Mouse (Mus musculus) cerebellum, adult 9-10 months (tissue): ENCODE measurements around the gene Tnfrsf23.
"Not testable (repeated sequence)": the region's sequence is repeated elsewhere in the genome, so short reads cannot be mapped to it uniquely, and the experiment has no call there.

Source experiments
- DNase-seq: peaks from one replicate; pipeline ENCODE4 v3.0.0; 2022

The Tnfrsf23 gene

DNA sequence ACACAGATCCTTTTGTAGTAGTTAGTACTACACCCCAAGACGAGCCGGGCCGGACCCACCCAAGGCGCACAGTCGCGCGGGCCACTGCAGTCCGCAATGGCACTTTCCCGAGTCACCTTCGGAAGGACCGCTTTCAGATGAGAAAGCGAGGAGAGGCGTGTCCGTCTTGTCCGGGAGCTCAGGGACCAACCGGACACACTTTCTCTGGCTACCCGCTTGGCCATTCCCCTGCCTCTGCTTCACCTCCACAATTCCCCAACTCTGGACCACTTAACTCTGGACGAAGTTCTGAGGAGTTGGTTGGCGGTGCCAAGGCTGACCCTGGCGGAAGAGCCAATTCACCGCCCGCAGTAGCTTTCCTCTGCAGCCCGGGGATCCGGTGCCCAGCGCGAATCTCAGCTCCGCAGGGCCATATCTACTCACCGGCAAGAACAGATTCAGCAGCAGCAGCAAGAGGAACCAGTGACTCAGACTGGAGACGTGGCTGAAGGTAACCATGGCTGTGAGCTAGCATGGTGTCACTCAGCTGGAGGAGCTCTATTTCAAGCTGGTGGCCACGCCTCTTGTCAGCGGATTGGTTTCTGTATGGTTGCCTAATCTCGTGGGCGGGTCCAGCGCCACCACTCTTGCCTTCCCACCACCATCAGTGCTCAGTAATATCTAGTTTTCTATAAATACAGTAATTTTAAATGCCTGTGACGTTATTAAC is at the start of gene Tnfrsf23:
Tnfrsf23 (minus strand) TSS at position 514 of the 709 bp plus-strand sequence.
- no peak for DNase-seq

DNA sequence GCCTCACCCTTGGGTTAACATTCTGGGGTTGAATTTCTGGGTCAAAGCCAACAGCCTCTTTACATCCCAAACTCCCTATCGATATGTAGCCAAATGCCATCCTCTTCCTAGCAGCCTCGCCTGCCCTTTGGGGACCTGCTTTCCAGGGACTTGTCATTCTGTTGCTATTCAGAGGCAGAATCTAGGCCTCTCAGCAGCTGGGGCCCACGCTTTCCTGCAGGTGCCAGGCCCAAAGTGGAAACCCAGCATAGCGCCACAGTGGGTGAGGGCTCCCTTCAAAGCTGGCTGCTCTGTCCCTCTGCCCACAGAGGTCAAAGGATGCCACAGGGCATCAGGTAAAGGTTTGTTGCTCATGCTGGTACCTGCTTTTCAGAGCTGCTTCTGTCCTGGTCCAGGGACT is 48.1 kb upstream of the Tnfrsf23 start:
- DNase-seq: no peak

DNA sequence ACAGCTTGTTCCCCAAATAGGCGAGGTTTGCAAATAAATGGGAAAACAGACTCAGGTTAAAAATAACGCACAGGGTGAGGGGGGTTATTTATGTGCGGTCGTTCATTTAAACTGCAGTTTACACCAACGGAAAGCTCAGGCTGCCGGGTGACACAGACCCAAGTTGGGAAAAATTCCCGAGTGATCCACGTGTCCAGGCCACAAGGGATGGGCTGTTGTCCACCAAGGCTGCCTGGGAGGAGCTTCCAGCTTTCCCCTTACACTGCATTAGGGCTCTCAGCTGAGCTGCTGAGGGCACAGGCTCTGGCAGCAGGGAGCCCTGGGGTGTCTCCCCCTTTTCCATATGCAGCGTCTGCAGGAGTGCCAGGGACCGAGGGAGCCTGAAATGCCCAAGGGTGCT is 44.2 kb upstream of the Tnfrsf23 start:
- DNase-seq: no peak

DNA sequence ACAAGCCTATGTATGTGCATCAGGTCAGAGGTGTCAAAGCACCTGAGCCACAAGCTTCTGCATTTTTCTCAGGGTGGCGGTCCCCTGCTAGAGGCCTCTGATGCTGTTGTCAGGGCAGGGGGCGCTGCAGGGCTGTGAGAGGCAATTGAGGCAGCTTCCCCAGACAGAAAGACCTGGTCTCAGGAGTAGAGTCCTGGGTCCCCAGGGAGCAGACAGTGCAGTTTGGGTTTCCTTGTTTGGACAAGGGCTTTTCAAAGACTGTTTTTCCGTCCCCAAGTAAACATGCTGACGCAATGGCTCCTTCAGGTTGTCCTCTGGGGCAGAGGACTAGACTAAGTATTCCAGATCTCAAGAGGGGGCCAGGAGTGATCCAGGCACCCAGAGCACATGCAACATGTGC is 40.7 kb upstream of the Tnfrsf23 start:
- no peak for DNase-seq

DNA sequence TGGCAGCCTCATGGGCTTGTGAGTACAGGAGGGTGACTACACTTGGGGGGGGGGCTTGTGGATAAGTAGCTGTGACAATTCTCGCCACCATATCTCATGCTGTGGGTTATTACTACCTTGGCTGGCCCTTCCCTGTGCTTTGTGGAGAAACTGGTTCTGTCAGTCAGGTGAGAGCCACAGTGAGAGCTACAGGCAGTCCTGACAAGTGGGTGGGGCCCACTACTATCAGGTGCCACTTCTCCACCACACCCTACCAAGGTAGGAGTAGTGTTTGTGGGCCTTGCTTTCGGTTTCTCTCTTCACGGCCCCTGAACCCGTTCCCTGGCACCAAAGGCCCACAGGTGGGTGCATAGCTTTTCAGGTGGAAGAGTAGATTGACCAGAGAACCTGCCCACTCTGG is 38.2 kb upstream of the Tnfrsf23 start:
- no peak for DNase-seq

DNA sequence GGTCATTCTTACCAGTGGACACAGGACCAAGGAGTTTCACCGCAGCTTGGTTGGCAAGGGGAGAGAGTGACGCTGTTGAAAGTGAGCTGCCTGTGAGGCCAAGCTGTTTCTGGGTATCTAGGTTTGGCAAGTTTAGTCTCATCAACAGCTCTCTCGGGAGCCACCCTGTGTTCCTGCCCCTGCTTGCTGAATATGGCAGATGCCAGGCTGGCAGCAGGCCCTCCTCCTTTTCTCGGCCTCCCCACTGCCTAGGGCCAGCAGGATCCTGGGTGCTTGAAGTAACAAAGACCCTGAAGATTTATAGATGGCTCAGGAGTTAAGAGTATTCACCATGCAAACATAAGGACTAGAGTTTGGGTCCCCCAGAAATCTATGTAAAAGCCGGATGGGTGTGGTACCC is 37.0 kb upstream of the Tnfrsf23 start:
- DNase-seq: no peak

DNA sequence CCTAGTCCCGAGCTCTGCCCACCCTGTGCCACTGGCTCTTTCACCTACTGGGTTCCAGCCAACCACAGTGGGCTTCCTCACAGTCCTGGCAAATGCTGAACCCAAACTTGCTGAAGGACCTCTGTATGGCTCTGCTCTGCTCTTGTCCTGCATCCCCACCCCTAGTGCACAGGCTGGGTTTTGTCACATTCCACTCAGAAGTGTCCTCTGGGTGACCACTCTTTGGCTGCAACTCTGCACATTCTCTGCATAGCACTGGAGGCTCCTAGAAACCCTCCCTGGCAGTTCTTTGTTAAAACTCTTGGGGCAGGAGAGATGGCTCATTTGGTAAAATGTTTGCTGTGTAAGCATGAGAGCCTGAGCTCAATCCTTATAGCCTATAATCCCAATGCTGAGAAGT is 32.1 kb upstream of the Tnfrsf23 start:
- no peak for DNase-seq

DNA sequence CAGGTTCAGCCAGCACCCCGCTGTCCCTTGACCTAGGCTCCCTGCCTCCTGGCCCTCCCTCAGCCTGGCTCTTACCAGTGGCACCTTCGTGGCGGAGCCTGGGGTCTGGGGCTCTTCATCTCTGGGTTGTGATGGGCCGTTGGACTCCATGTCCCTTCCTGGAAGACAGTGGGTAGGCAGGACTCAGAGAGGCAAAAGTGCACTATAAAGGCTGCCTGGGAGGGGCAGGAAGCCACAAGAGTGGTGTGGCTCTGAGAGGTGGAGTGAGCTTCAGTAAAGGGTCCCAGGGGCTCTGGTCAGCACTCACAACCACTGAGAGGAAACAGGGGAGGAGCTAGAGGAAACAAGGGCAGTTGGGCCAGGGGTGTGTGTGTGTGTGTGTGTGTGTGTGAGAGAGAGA is 27.7 kb upstream of the Tnfrsf23 start:
- no peak for DNase-seq

DNA sequence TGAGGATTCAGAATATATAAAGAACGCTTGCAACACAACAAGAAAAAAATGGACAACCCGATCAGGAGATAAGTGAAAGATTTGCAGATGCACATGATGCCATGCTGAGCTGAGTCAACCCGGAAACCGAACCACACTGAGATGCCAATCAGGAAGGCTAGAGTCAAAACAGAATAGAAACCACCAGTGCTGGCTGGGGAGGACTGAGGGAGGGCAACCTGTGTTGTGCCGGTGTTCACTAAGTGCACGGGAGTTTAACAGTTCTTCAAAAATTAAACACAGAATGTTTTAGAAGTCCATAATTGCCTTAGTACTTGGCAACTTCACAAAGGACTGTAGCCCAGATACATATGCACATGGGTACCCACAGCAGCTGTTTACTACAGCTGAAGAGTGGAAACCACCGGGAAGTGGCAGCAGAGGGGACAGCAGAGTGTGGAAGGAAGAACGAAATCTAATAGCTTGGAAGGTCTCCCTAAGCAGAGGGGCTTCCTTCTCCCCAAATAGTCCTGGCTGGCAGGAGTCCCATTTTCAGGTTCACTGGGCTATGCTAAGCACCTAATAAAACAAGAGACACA is 27.2 kb upstream of the Tnfrsf23 start:
- no peak for DNase-seq

DNA sequence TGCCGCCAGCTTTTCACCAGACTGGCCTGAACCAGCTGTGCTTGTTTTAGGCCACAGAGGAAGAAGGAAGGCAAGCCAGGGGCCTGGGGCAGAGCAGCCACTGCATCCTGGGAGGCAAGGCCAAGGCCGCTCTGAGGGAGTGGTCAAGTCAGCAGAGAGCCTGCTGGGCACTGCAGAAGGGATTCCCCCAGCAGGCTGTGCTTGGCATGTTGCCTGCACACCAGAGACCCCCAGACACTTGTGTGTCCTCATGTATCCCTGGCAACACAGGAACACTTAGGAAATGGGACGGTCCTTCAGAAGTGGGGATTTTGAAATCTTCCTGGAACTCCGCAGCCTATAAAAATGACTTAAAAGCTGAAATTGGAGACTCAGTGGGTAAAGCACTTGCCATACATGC is 26.4 kb upstream of the Tnfrsf23 start:
- no peak for DNase-seq

DNA sequence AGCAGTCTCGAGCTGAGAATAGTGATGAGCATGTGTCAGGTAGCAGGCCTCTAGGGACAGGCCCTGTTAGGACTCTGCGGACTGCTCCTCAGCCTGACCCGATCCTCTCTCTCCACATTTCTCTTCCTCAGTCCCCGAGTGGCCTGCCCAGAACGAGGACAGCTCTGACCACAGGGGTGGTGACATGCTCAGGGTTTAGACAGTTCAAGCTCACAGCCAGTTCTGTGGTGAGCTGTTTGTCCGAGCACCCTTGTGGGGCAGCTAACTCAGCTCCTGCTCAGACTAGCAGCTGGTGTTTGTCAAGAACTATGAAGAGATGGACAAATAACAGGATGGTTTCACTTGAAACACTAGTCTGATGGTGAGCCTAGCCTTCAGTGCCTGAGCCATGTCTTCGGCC is 25.7 kb upstream of the Tnfrsf23 start:
- no peak for DNase-seq

DNA sequence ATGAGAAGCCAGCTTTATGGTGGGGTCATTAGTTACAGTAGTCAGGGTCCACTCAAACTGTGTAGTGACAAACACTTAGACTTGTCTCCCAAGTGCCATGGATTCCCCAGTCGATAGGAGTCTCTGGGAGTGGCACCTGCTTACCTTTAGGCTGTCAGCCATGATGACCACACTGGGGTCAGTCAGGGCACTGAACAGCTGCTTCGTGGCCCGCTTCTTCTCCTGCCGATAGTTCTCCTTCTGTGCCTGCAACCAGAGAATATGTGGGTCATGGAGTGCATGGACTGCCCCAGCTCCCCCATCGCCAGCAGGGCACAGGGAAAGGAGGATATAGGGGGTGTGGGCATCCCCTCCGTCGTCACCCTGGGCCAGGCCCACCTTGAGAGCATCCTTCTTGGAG is 23.7 kb upstream of the Tnfrsf23 start:
- no peak for DNase-seq

DNA sequence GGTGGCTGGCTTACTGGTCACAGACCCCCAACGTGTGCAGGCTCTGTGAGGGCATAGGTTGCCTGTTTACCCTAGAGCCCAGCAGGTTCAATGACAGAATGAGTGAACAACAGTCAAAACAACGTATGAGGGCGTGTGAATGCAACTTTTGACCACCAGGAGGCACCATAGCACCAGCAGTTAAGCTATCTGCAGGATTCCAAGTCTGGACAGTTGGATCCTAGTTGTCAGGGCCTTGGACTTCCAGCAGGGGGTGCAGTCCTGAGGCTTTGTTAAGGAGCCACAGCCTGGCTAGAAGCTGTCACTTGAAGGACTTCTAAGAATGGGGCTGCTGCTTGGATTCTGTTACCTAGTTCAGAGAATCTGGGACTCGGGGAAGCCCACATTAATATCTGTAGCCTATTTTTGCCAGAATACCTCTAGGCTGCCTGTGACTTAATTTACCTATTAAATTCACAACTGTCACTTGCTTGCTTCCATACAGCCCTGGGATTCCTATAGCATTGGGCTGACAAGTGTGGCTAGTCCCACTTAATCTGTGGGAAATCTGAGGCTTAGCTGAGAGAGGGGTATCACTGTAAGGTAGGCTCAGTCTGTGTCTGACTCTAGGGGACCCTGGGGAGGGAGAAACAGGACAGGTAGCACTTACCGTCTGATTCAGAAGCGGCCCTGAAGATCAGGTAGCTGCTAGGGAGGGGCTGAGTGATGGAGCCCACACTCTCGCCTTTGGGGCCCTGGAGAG is 21.2 kb upstream of the Tnfrsf23 start:
- peak; percentile 95 for DNase-seq

DNA sequence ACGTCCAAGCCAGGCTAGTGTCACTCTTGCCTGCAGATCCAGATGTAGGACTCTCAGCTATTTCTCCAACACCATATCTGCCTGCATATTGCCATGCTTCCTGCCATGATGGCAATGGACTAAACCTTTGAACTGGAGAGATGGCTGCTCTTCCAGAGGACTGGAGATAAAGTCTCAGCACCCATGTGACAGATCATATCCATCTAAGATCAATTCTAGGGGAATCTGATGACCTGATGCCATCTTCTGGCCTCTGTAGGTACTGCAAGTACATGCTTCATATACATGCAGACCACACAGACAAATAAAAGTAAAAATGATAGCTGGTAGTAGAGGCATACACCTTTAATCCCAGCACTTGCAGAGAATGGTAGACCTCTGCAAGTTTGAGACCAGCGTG is 10.5 kb upstream of the Tnfrsf23 start:
- DNase-seq: no peak

DNA sequence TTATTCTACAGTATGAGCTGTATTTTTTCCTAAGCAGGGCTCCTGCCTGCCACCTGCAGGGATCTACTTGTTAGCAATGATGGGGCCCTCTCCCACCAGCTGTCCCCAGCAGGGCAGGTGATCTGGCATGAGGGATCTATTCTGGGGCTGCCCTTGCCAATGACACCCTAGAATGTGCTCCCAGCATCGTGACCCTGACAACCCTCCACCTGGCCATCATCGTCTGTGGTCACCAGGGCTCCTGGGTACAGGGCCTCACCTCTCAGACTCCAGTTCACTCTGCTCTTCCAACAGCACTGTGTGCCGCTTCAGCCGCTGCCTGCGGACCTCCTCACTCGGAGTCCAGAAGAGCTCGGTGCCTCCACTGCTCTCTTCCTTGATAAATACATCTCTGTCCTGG is 8.9 kb upstream of the Tnfrsf23 start:
- DNase-seq: no peak

DNA sequence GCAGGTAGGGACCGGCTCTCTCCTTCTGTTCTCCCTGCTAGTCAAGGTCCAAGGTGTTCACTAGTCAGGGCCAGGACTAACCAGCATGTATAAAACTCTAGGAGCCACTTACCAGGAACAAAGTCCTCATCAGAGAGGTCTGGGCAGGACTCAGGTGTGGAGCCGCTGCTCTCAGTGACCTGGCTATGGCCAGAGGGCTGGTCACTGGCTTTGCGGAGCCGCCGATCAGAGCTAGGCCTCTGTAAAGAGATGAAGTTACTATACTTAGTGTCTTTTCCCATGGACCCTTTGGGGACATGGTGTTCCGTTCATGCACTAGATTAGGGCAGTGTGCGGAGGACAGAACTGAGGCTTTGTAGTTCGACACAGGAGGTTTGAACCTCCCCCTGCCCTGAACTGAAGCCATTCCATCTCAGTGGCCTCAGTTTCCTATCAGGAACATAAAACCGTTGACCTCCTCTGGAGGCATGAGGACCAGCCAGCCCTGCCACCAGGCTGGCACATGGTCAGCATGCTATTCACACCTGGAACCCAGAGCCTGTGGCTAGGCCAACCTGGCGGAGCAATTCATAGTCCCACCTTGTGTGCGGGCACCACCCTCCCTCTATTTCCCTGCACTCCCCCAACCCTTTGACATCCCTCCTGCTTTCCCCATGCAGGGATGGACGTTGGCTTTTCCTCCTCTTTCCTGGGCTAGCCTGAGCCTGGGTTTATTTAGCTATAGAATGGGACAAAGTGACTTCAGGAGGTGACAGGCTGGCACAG is 7.3 kb upstream of the Tnfrsf23 start:
- DNase-seq: no peak

DNA sequence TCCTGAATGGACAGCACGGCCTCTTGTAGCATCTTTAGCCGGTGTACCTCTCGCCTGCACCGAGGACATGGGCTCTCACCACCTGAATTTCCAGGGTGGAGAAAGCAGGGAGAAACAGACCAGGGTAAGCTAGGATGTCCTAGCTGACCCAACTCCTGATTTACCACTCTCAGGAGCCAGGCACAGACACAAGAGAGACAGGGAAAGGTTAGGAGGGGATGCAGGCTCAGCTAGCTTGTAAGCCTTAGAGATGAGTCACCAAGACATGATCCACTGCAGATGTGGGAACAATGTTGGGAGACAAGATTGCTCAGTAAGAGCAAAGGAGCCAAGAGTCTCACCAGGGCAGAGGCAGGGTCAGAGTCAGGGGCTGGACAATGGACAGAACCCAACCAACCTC is 6.2 kb upstream of the Tnfrsf23 start:
- no peak for DNase-seq

DNA sequence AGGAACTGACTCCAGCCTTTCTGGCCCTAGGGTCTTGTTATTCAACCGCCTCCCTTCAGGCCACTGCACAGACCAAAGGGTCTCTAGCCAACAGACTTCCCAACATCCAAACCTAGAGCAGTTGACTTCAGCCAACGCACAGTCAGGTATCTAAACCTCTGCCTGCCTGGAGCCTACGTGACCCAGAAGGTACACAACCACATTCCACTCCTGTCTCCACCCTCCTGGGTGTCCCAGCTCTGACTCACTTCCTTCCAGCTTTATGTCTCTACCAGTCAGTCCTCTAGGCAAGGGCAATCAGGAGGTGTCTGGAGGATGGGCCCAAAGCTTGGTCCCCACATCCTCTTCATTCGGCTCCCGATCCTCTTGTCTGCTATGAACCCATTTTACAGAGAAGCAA is 5.5 kb upstream of the Tnfrsf23 start:
- DNase-seq: no peak

DNA sequence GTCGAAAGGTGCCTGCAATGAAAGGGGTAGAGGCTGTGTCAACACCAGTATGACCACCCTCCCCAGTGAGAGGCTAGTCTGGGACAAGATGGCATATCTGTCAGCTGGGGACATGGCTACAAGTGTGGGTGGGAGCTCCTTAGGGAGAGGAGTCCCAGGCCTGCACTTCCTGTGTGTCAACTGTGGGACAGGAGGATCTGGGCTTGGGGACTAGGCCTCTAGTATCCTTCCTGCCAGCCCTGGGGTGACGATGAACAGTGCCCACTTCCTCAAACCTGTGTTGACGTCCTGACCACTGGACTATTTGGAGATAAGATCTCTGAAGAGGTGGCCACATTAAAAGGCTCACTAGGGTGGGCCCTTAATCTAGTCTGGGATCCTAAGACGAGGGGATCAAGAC is 4.3 kb upstream of the Tnfrsf23 start:
- no peak for DNase-seq

DNA sequence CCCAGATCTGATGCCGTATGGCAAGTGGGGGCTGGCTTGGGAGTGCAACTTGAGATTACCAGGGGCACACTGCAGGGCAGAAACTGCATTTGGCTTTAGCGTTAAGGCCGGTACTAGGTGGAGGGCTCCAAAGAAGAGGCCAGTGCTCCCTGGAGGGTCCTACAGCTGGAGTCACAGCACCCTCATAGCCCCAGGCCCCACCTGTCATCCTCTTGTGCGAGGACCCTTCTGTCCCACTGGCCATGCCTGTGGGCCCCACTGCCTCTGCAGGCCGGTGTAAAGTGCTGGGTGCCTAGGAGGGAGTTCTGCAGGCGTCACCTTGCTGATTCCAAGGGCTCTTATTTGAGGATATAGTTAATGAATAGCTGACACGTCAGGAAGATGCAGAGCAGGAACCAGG is 3.8 kb upstream of the Tnfrsf23 start:
- DNase-seq: no peak

DNA sequence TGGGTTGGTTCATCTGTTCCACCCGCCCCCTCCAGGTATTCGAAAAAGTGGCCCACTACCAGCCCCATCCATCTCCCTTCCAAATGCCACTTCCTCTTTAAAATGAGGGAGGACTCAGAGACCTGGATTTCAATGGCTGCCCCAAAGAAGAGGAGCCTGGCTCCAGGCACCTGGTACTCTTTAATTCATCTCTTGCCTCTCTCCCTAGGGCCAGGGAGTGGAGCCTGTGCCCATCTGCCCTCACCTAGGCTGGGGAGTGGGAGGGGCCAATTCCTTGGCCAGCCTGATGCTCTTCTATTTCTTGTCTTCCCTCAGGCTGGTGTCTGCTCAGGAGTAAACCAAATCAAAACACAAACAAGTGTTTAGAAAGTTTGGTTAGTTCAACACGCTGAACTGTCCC is 1.0 kb upstream of the Tnfrsf23 start:
- DNase-seq: not testable (repeated sequence)

DNA sequence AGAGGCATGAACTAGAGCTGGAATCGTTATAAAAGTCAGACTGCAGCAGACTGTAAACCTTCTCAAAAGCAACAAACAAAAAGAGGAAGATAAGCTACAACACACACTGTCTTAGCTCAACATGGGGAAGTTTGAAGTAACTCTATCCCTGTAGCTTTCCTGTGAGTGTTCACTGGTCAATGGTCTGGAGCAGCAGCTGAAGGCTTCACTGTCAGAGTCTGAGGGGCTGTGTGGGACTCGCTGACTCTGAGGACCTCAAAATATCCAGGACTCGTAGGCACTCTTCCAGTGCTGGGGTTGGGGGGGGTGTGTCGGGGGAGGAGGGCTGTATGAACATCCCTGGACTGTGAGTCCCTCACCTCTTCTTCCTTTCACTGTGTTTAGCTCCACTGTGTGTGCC is 519 bp upstream of the Tnfrsf23 start:
- DNase-seq: not testable (repeated sequence)

DNA sequence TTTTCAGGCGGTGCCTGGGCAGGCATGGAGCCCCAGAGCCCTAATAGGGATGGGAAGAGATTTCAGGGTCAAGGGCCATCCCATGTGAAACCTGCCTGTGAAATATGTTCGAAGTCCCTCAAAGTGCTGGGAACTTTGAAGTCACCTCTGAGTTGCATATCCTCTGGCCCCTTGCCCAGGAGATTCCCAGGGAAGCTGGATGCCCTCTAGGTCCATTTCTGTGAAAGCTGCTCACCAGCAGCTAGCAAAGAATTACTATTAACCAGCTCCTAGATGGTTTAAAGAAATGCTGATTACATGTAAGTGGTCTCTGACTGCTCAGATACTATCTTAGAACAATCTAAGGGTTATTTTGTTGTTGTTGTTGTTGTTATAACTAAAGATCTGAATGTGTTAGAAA is 1.1 kb downstream of the Tnfrsf23 start:
- not testable (repeated sequence) for DNase-seq

DNA sequence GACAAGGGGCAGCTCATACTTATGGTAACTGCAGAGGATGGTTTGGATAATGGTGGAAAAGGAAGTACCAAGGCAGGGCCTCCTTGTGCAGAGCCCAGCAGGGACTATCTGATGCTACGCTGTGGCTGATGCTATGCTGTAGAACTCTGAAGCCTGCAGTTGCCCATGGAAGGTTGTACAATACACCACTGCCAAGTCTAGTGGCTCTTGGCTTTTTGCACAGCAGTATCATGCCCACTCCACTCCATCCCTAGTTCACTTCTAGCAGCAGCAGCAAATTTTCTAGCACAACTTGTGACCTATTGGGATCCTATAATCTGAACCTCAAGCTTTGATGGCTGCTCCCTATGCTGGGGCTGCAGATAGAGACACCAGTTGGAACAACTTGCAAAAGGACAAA is 4.1 kb downstream of the Tnfrsf23 start:
- DNase-seq: no peak
